Comparison of ENCODE assay signal across 9 mouse cellular contexts in the genomic region with DNA sequence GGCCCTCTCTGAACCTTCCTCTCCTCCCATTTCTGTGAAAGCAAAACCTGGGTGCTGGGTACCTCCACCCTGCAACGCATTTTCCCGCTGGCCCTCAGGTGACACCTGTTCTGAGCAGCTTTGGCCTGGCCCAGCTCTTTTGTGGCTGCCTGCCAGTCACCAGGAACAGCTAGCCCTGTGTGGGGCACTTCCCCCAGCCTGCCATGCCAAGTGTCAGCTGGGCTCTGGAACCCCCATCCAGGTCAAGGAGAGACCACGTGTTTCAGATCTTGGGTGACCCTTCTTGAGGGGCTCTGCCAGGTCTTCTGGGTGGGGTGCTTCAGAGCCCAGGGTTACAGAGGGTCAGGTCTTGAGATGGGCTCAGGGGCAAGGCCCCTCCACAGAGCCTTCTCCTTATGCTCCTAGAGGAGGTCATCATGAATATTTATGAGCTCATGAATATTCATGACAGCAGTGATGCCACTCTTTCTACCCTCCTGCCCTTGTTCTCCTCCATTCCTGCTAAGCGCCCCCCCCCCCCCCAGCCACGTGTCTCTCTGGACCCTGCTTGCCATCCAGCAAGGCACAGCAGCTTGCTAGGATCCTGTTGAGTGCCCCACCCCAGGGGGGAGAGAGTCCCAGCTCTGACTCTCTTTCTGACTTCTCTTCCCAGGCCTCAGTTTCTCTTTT. TPM values are rescaled to one million over a fixed set of nuclear protein-coding genes. Genes with fewer than 3 reads are reported as not detected.
A peak's percentile ranks its signal among the peaks of the same experiment; 100 is the strongest.
DNase-seq lines count a peak whose midpoint lies in the region; ATAC-seq and TF ChIP-seq lines count a peak whose summit lies in the region.
"Had no signal": no experiment of that assay in that cellular context is flagged by ENCODE, and none has a peak within 500 bp of the region (broad histone marks: within the 10 kb centered on the region; RNA-seq: fewer than 3 reads in every experiment).

No protein-coding gene starts in this region.

- DNase-seq in embryonic facial prominence, embryonic 10.5 days (ENCODE audit: low spot score) = no peak
- no peak for DNase-seq in forebrain, embryonic 10.5 days (ENCODE audit: extremely low spot score, low spot score)
- no peak for DNase-seq in hindbrain, postnatal 0 days (ENCODE audit: low spot score)
- DNase-seq in midbrain, embryonic 14.5 days = peak; percentile 76
- DNase-seq in gastrocnemius, postnatal 4 days (ENCODE audit: low spot score in 2 of 2) = no peak
- no peak for DNase-seq in heart, postnatal 14 days
- no peak for DNase-seq in layer of hippocampus, adult 11-12 months (ENCODE audit: low spot score)
- DNase-seq: heart, adult 11 months; lung, embryonic 14.5 days had no signal

- intact Hi-C loops in heart, postnatal 14 days (cut with DNase I) = no loop called here

- no peaks in the 10 kb centered on the region for H3K36me3 ChIP-seq in embryonic facial prominence, embryonic 10.5 days (replicated peaks)
- H3K36me3 ChIP-seq in forebrain, embryonic 10.5 days (replicated peaks) = no peaks in the 10 kb centered on the region
- no peaks in the 10 kb centered on the region for H3K36me3 ChIP-seq in hindbrain, postnatal 0 days (ENCODE audit: insufficient read depth, low read length)
- no peaks in the 10 kb centered on the region for H3K36me3 ChIP-seq in midbrain, embryonic 14.5 days (ENCODE audit: control insufficient read depth, insufficient read depth, low read length)

- no peak for TF ChIP-seq CTCF in hindbrain, postnatal 0 days (IDR thresholded peaks at IDR 0.05; ENCODE audit: low read depth)

- H3K27ac ChIP-seq in embryonic facial prominence, embryonic 10.5 days (replicated peaks) = peak overlapping the region; percentile 65
- H3K27ac ChIP-seq in forebrain, embryonic 10.5 days = peak overlapping the region; percentile 83
- no peak overlapping the region for H3K27ac ChIP-seq in hindbrain, postnatal 0 days
- peak overlapping the region; percentile 26; the same call in 1 of the 2 replicates for H3K27ac ChIP-seq in midbrain, embryonic 14.5 days (replicated peaks; ENCODE audit: low read depth, low read length)

- no peak overlapping the region for H3K9ac ChIP-seq in hindbrain, postnatal 0 days (replicated peaks; ENCODE audit: low read length)
- no peak overlapping the region for H3K9ac ChIP-seq in midbrain, embryonic 14.5 days (replicated peaks; ENCODE audit: low read length)
- H3K9ac ChIP-seq: lung, embryonic 14.5 days had no signal

- peaks cover 63% of the 10 kb centered on the region for H3K4me1 ChIP-seq in embryonic facial prominence, embryonic 10.5 days
- peaks cover 60% of the 10 kb centered on the region for H3K4me1 ChIP-seq in forebrain, embryonic 10.5 days
- H3K4me1 ChIP-seq in hindbrain, postnatal 0 days (ENCODE audit: insufficient read depth, low read length) = peaks cover 6% of the 10 kb centered on the region; the same call in 1 of the 2 replicates
- H3K4me1 ChIP-seq in midbrain, embryonic 14.5 days (ENCODE audit: control insufficient read depth, insufficient read depth, low read length) = peaks cover 21% of the 10 kb centered on the region

- ATAC-seq in hindbrain, postnatal 0 days = peak; percentile 67
- peak; percentile 86 for ATAC-seq in midbrain, embryonic 14.5 days (ENCODE audit: low FRiP score, low TSS enrichment)

- H3K27me3 ChIP-seq in embryonic facial prominence, embryonic 10.5 days (replicated peaks; ENCODE audit: low read depth, poor library complexity, severe bottlenecking) = peaks cover 14% of the 10 kb centered on the region; the same call in 1 of the 2 replicates
- peaks cover 12% of the 10 kb centered on the region for H3K27me3 ChIP-seq in forebrain, embryonic 10.5 days (ENCODE audit: poor library complexity, severe bottlenecking)
- no peaks in the 10 kb centered on the region for H3K27me3 ChIP-seq in hindbrain, postnatal 0 days (ENCODE audit: insufficient read depth, low read length)
- H3K27me3 ChIP-seq in midbrain, embryonic 14.5 days (ENCODE audit: control insufficient read depth, insufficient read depth, low read length) = no peaks in the 10 kb centered on the region

- no peaks in the 10 kb centered on the region for H3K9me3 ChIP-seq in embryonic facial prominence, embryonic 10.5 days
- H3K9me3 ChIP-seq in forebrain, embryonic 10.5 days = no peaks in the 10 kb centered on the region; the same call in 1 of the 2 replicates
- no peaks in the 10 kb centered on the region for H3K9me3 ChIP-seq in hindbrain, postnatal 0 days (ENCODE audit: low read length)
- no peaks in the 10 kb centered on the region for H3K9me3 ChIP-seq in midbrain, embryonic 14.5 days (ENCODE audit: control insufficient read depth, low read length)

- H3K4me2 ChIP-seq in hindbrain, postnatal 0 days (ENCODE audit: low read depth, low read length) = no peak overlapping the region
- H3K4me2 ChIP-seq in midbrain, embryonic 14.5 days (ENCODE audit: low read length) = no peak overlapping the region
- H3K4me2 ChIP-seq: lung, embryonic 14.5 days had no signal

- H3K4me3 ChIP-seq in embryonic facial prominence, embryonic 10.5 days = no peak overlapping the region
- no peak overlapping the region for H3K4me3 ChIP-seq in forebrain, embryonic 10.5 days
- H3K4me3 ChIP-seq in hindbrain, postnatal 0 days (ENCODE audit: low read length) = no peak overlapping the region
- no peak overlapping the region for H3K4me3 ChIP-seq in midbrain, embryonic 14.5 days (replicated peaks; ENCODE audit: low read depth, low read length)

- WGBS in embryonic facial prominence, embryonic 10.5 days = 29% methylated on average over 5 of the region's 5 CpGs
- WGBS in forebrain, embryonic 10.5 days = 28% methylated on average over 5 of the region's 5 CpGs
- WGBS in hindbrain, postnatal 0 days = 23% methylated on average over 4 of the region's 5 CpGs
- 15% methylated on average over 5 of the region's 5 CpGs for WGBS in midbrain, embryonic 14.5 days

RNA-seq across cellular contexts. Expression of a gene that starts 15.3 kb away (rescaled TPM):
- 0.12 and 0.40 TPM in 2 replicates for polyA plus RNA-seq in embryonic facial prominence, embryonic 10.5 days (2016; fragmentation: Nextera tagmentation; extraction: Ambion mirVana)
- 0.07 and 0.32 TPM in 2 replicates for polyA plus RNA-seq in forebrain, embryonic 10.5 days (2016; fragmentation: Nextera tagmentation; extraction: Ambion mirVana)
- 26.0 and 45.1 TPM in 2 replicates for total RNA-seq in hindbrain, postnatal 0 days (2014; rRNA removed)
- 2.3 and 3.3 TPM in 2 replicates for polyA plus RNA-seq in hindbrain, postnatal 0 days (2015; fragmentation: Nextera tagmentation; extraction: Ambion mirVana)
- 3.0 and 3.9 TPM in 2 replicates for polyA plus RNA-seq in midbrain, embryonic 14.5 days (2014; fragmentation: Nextera tagmentation; extraction: Ambion mirVana)
- under 1 TPM; 0.66 to 0.88 TPM for total RNA-seq in gastrocnemius, postnatal 4 days (2021)
- under 1 TPM; 0.27 to 0.31 TPM for total RNA-seq in heart, postnatal 14 days (2021)
